Mouse (Mus musculus) kidney, postnatal 10 days (tissue): ENCODE measurements around the gene Nos3.

Experiments
- DNase-seq: peaks from one replicate; pipeline ENCODE4 v3.0.0; 2021; ENCODE audit warnings: mixed read lengths

Nos3 gene

DNA sequence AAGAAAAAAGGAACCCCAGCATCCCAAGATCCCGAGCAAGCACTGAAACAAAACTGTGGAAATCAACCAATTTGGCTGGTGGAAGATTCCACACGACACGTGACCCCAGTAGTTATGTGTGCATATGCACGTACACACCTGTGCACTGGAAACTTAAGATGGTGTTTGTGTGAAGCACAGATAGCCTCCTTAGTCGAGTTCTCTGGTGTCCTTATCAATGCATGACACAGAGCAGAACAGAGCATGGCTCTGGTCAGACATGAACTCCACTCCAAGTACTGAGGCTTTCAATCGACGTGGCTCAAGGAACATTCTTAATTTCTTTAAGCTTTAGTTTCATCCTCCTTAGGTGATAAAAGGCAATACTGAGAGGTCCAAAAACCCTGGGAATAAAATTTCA lies 18.3 kb upstream of the Nos3 start:
- DNase-seq, result no peak

DNA sequence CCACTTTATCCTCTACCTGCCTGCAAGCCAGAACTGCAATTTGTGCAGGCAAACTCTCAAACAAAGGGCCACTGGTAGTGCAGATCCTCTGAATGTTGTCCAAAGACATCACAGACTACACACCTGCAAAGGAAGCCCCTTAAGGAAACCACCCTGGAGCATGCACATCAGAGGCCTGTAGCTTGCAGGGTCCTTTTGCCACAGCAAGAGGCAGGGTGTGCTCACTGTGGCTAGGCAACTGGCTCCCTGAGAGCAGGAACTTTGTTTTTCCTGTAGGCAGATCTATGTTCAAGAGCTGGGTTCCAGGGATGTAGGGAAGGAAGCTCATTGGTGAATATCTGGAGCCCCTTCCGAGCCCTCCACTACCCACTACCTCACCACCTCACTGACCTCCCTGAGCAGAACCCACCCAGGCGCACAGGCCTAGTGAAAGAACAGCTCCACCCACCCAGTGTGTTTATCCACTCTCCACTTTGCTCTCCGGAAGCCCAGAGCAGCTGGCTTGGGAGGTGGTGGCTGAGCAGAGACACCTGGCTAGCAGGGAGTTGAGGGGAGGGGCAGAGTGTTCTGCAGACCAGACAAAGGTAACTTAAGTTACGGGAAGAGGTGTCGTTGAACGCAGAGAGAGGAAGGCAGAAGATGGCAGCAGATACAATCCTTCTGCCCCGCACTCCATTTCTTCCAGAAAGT lies 17.3 kb upstream of the Nos3 start:
- DNase-seq, result no peak

DNA sequence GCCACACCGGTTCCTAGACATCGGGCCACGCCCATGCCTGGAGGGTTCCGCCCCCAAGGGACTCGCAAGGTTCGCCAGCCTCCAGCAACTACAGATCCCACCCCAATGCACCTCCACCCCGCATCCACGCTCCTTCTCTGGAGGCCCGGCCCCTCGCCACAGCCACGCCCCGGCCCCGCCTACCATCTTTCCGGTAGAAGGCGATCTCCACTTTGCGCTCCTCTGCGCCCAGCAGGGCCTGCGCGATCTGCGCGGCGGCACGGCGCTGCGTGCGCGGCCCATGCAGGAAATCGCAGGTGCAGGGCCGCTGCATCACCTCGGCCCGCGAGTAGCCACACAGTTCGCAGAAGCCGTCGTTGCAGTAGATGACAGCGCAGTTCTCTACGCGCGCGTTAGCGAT lies 16.5 kb upstream of the Nos3 start:
- peak; percentile 87 for DNase-seq

DNA sequence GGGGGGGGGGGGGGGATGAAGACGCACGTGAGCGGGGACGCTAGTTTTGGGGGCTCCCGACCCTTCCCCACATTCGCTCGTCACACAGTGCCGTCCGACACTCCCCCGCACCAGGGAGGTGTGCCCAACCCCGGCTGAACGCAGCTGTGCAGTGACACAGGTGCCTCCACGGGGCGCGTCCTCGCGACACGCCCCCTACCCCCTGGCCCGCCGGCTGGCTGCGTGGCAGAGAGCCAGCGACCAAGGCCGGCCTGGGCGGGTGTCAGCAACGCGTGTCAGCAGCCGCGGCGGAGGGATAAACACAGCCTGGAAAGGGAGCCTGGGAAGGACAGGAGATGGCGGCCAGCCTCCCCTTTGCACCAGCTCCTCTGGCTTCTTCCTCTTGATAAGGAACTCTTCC lies 16.1 kb upstream of the Nos3 start:
- peak; percentile 63 for DNase-seq

DNA sequence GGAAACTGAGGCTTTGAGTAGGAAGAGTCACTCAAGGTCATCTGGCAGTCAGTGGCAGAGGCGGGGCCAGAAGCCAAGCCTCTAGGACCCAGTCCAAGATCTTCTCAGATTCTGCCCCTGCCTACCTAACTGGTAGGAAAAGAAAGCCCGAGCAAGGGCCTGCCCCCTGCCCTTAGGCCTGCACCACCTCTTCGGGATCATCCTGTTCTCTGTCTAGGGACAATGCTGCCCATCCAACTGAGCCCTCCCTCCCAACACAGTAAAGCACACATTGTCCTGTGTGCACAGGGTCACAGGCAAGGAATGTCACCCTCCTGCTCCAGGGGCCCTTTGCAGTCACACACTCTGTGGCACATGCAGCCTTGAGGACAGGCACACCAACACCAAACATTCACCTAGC lies 14.5 kb upstream of the Nos3 start:
- no peak for DNase-seq

DNA sequence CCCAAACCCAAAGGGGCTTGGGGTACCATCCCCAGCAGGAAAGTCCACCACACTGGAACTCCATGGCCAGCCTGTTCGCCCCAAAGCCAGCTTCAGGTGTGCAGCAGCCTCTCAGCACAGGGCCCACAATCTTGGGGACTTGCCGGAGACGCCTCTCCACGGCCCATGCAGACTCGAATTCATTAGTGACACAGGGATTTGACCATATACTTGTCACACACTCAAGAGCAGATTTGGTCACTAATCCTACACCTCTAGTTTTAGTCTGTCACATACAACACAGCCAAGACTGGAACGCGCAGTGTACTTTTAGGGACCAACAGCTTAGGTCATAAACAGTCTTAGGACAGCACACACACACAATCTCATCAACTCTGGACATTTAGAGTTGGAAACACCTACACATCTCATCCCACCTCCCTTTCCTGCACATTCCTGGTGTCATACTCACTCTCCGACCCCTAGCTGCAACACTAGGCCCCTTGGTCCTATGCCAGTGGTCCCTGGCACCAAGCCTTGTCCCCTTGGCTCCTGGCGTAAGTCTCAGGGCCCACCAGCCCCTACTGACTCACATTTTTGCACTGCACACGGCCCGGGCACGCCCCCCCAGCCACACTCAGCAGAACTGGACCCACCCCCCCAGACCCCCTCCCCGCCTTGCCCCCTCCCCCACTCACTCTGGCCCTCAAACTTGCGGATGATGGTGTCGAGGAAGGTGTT lies 13.9 kb upstream of the Nos3 start:
- peak; percentile 51 for DNase-seq

DNA sequence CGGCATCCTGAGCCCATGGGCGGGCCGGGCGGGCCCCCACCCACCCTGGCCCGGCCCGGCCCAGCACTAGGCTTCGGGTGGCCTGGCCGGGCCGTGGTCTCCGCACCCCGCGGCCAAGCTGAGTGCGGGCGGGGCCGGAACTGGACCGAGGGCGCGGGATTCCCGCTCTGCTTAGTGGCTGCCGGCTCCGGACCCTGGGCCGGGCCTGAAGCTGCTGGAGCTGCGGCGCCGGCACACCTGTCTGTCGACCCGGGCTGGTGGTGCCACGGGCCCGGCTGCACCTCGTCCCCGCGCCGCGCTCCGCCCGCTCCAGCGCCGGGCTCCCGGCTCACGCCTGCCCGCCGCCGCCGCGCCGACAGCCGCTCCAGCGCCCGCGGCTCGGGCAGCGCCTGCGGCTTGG lies 13.3 kb upstream of the Nos3 start, which contains the start of gene Kcnh2:
Gene Kcnh2 (minus strand): TSS at position 327 of the 400 bp plus-strand sequence.
- no peak for DNase-seq

DNA sequence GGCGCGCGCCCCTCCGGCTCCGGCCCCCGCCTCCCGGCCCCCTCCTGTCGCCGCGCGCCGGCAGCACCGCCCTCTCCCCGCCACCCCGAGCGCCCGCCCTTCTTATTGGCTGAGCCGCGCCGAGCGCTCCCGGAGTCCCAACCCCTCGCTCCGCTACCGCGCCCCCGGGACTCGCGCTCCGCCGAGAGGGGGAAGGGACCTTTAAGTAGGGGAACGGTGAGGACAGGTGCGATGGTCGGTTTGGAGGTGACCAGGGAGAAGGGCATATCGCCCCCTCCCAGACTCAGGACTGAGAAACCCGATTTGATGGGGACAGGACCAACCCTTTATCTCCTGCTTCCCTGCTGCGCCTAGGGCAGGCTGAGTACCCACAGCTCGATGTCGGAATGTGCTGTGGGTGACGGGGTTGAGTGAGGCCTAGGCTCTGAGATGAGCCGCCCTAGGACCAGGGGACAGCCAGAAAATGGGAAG lies 12.9 kb upstream of the Nos3 start:
- DNase-seq, result peak; percentile 92

DNA sequence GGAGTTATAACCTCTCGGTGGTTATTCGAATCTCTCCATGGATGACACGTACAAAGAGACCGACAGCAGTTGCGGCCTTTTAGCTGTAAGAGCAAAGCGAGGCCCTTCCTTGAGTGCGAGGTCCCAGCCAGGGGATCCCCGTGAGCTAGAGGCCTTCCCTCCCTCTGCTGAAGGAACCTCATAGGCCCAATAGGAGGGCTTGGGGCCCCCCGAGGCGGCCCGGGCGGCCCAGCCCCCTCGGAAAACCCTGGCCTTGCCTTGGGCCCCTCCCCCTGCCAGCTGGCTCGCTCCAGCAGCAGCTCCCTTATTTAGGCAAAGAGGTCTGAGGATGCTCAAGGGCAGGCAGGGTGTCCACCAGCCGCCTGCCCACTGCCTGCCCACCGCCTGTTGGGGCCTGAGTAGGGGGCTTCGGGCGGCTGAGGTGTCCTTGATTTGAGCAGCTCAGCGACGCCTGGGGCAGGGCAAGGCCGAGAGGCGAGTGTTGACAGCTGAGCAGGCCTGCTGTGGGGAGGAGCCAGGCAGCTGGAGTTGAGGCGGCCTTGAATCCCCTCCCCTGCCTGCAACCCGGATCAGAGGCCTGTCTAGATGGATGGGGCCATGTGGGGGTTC lies 12.3 kb upstream of the Nos3 start:
- peak; percentile 80 for DNase-seq

DNA sequence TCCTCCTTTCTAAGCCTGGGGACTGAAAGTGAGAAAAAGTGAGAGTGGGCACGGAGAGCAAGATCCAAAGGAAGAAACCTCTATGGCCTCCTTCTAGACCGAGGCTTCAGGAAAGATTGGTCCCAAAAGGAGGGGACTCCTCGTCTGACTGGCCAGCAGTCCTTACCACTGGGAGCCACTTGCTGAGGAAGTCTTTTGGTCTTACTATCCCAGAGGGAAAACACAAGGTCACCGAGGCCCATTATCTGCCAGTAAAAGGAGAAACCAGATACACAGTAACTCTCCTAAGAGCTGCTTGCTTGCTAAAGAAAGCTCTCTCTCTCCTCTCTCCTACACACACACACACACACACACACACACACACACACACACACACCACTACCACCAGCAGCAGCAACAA lies 11.3 kb upstream of the Nos3 start:
- peak; percentile 28 for DNase-seq

DNA sequence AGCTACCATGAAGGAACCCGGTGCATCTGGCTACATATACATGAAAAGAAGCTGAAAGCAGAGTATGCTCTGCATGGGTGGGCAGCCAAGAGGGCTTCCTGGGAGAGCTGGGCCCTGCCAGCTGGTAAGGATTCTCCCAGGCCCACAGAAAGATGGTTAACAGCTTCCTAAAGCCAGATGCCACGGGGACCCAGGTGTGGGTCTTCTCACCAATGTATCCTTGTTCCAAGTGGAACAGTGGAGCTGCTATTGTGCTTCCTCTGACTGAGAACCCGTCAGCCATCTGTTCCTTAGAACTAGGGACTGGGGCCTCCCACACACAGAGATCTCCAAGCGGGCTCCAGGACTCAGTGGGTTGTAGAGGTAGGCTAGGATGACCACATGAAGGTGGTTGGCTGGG lies 7.8 kb upstream of the Nos3 start:
- DNase-seq, result no peak

DNA sequence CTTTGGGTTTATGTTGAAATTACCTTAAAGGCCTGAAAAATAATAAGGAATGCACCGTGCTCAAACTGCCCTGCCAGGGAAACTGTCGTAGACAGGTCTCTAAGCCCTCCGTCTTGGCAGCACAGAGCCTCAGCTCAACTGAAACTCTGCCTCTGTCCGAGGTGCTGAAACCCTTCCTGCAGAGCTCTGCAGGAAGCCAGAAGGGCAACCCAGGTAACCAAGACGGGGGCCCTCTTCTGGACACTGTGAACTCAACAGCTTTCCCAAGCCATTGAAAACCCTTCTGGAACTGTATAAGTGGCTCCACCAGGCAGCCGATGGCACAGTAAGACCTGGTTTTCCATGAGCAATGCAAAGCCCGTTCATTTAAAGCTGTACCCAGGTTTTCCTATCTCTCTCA lies 7.1 kb upstream of the Nos3 start:
- DNase-seq, result peak; percentile 94

DNA sequence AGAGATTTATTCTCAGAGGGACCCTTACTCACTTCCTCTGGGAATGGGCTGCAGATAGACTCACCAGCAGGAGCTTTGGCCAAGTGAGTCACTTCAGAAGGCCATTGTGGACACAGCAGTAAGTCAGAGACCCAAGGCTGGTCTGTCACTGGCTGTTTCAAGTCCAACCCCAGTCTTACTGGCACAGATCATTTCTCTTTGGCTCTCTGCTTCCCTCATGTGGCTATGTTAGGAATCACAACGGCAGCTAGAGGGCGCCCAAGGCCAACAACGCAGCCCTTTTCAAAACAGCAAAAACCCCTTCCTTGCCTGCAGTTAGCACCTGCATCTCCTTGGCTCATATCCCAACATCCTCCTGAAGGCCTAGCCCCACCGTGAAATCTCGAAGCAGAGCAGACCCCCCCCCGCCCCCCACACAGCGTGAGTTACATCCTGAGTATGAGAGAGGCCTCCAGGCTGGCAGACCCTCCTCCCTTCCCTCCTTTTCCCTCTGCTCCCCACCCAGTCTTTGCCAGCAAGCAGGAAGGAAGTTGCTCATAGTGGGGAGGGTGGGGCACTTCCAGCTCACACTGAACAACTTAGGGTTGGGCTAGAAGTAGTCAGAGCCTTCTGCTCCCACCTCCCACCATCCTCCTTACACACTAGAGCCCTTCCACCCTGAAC lies 3.7 kb upstream of the Nos3 start:
- peak; percentile 90 for DNase-seq

DNA sequence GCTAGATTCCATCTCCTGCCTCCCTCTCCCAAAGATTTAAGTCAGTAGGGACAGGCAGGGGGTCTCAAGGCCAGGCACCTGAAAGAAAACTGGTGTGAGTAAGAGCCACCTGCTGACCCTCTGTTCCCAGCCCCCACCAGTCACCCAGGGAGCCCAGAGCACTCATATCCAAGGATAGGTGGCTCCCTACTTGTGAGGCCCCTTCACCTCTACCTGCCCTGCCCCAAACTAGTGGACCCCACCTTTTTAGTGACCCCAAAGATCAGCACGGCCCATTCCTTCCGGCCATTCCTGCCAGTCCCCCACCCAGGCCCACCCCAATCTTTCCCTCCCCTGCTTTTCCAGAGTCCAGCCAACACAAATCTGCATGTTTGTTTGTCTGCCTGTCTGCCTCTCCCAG lies 1.1 kb upstream of the Nos3 start:
- no peak for DNase-seq

DNA sequence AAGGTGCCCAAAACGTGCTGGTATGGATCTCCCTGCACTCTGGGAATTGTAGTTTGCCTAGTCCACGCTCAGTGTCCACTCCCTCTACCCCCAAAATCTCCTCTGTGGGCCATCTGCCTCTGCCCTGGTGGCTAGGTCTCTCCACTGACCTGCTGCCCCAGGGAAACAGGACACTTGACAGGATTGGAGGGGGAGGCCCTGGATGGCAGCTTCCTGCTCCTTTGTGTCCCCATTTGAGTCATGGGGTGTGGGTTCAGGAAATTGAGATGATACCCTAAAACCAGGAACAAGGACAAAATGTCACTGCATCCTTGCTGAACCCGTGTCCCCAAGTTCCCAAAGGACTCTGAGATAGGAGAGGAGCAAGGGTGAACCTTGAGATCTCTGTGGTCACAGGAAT lies 549 bp upstream of the Nos3 start:
- DNase-seq, result no peak

DNA sequence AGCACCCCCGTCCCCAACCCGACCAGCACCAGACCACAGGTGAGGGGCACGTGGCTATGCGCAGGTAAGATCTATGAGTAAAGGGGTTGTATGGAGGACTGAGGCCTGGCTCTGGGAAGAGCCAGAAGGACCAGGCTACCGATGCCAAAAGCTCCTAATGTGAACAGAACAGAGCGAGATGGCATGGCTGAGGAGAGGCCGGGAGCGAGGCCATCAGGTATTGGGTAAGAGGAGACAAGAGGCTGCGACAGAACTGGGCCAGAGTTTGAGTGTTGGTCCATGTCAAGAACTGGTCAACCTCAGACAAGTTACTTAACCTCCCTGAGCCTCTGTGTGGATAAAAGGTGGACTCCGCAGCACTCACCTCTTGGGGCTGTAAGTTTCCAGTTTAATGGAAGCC lies 353 bp downstream of the Nos3 start:
- DNase-seq, result no peak

DNA sequence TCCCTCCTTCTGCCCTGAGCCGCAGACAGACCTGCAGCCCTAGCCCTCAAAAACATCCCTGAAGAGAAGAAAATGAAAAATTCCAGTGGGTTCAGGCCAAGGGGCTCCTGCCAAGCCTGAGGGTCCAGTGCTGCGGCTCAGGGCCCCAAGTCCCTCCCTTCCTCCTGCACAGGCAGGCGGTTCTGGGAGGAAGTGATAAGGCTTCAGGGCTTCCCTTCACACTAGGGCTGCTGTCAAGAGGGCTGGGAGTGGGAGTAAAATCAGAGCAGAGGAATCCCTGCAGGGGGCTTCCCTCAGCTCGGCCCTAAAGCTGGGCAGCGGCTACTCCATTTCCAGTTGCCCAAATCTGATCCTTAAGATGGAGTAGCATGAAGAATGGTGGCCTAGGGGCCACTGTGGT lies 918 bp downstream of the Nos3 start:
- DNase-seq, result peak; percentile 42

DNA sequence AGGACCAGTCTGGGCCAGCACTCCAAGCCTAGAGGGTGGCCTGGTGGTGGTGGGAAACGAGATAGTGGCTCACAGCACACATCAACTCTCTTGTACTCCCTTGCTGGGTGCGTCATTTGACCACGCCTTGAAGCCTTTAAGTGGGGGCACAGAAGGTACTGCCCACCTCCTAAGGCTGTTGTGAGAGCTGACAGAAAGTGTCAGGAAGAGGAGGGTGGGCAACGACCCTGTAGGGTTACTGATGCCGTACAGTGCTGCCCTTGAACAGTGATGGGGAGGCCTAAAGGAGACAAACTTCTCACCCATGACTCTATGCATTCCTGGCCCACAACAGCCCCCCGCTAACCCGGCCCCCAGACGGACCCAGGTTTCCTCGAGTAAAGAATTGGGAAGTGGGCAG lies 1.8 kb downstream of the Nos3 start:
- no peak for DNase-seq

DNA sequence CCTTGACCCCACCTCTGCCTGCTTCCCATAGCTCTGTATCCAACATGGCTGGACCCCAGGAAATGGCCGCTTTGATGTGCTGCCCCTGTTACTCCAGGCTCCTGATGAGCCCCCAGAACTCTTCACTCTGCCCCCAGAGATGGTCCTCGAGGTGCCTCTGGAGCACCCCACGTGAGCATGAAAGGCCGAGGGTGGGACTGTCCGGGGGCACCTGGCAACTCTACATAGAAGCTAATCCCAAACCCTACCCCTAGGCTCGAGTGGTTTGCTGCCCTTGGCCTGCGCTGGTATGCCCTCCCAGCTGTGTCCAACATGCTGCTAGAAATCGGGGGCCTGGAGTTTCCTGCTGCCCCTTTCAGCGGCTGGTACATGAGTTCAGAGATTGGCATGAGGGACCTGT lies 5.2 kb downstream of the Nos3 start:
- DNase-seq, result no peak

DNA sequence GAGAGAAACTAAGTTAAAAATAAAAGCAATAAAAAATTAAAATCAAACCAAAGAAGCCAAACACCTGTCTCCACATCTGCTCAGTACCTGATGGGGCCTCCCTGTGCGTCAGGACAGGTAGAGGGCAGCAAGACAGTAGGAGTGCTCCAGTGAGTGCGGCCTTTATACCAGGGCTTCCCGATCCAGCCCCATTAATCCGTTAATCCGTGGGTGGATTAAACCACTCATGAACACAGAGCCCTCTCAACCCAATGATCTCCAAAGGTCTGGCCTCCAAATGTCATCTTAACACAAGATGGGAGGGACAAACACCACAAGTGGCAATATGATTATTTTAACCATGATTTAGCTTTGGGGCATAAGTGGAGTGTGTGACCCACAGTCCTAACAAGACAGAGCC lies 9.2 kb downstream of the Nos3 start:
- no peak for DNase-seq

DNA sequence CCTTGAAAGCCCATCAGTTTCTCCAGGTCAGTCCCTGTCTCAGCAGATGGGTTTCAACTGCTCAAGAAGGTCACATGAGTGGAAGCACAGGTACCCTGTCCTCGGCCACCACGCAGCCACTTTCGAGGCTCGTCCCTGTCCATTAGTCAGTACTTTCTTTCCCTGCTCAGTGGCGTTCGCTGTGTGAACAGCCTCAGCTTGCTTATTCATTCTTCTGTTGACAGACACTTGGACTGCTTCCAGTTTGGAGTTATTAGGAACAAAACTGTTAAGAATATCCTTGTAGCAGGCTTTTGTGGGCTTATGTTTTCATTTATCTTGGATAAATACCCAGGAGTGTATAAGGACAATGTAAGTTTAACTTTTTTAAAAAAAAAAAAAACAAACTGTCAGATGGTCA lies 9.6 kb downstream of the Nos3 start:
- no peak for DNase-seq

DNA sequence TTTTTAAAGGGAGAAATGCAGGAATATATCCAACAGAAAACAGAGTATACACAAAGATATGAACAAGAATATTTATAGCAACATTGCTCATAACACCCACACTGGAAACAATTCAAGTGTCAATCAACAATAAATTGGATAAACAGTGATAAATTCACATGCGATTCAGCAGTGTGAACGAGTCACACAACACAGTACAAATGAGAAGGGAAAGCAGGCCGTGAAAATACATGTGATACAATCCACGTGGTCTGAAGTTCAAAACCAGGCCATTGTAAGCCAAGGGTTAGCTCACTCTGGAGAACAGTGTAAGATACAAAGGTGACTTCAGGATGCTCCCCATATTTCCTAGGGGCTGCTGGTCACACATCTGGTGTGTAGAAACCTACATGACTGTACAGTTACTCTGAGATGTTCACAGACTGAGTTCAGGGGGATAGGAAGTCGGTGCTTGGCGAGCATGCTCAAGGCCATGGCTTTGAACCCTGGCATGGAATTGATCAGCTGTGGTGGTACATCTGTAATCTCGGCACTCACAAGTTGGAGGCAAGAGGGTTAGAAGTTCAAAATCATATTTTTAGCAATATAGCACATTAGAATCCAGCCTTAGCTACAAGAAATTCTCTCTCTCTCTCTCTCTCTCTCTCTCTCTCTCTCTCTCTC lies 10.2 kb downstream of the Nos3 start:
- DNase-seq, result no peak

DNA sequence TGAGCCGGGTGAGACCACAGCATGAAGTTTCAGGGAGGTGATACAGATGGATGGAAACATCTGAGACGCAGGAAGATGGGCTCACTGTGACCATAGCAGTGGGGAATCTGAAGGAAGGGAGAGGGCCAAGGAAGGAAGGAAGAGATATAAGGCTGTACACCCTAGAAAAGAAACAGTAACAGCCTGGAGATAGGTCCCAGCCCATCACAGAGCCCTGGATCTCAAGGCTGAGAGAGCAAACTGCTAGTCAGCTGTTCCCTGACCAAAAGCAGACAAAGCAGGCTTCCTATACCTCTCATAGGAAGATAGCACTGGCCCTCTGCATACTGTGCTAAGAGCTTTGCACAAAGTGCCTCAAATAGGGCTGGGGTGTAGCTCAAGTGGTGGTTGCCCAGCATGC lies 14.1 kb downstream of the Nos3 start:
- DNase-seq, result no peak
